Mouse (Mus musculus): Measurements from ENCODE around the gene Tnip1. TPM values are rescaled to one million over a fixed set of nuclear protein-coding genes. Genes with fewer than 3 reads are reported as not detected.
A peak's percentile ranks its signal among the peaks of the same experiment; 100 is the strongest.

The Tnip1 gene
- total RNA-seq, 2 experiments from 2014 or later = 3.3 to 6.3 TPM

DNA sequence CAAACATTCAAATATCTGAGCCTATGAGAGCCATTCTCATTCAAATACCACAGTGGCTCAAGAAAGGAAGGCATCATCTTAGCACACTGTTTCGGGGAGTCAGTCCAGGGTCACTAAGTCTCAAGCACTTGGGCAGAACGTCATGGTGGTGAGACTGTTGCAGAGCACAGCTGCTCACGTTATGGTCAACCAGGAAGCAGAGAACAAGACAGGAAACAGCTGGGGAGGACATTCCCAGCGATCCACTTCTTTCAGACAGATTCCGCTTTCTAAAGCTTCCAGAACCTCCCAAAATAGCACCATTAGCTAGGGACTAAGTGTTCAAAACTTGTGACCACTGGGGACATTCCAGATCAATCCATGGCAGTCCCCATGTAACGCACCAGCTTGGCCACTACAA lies 74.8 kb downstream of the Tnip1 start:
- ATAC-seq (replicated peaks; ENCODE audit: low FRiP score, poor library complexity, severe bottlenecking) = no peak

DNA sequence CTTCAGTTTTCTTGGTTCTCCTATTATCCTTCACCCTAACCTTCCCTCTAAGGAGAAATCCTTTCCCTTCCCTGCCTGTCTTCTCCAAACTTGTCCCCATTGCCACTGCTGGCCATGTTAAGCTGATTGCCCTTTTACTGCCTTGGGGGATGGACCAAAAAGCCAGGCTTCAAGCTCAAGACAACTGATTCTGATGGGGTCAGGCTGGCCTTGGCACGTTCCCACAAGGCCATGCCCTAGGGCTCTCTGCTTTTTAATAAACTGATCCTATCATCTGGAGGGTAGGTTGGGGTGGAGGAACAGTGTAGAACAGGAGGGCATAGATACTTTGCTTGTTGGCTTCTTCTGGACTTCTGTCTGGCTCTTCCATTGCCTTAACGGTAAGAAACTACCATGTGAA lies 77.3 kb downstream of the Tnip1 start:
- no peak for ATAC-seq (replicated peaks; ENCODE audit: low FRiP score, poor library complexity, severe bottlenecking)

DNA sequence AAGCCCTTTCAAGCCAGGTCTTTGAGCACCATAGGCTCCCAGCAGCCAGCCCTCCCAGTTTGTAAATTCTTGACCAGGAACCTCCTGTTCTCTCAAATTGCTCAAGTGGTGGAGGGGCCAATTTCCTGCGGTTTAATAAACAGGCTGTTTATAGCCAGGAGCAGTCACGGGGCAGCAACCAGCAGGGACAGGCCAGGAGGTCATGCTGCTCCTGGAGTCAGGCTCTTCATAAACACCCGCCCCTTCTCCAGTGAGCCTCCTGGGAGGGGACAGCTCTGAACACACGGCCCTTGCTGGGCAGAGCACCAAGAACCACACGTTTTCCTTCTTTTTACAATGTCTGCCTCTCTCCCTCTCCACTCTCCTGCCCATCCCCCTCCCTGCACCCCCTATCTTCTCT lies 77.8 kb downstream of the Tnip1 start:
- ATAC-seq (replicated peaks; ENCODE audit: low FRiP score, poor library complexity, severe bottlenecking) = no peak

DNA sequence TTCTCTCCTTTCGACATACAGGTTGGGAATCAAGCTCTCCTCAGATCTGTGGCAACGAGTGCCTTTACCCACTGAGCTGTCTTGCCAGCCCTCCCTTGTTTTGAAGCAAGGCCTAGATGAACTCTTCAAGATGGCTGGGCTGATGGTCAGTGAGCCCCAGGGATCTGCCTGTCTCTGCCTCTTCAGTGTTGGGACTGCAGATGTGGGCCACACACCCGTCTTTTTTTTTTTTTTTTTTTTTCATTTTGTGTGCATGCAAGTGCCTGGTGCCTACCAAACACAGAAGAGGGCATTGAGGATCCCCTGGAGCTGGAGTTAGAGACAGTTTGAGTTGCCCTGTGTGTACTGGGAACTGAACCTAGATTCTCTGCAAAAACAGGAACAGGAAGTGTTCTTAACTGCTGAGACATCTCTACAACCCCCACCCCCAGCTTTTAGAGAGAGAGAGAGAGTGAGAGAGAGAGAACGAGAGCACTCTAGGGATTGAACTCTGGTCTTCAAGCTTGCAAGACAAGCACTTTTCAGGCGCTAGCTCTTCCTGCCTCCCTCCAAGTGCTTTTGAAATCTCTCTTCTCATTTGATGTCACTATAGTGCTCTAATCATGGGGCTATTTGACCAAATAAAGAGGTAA lies 78.4 kb downstream of the Tnip1 start:
- ATAC-seq (replicated peaks; ENCODE audit: low FRiP score, poor library complexity, severe bottlenecking) = no peak

DNA sequence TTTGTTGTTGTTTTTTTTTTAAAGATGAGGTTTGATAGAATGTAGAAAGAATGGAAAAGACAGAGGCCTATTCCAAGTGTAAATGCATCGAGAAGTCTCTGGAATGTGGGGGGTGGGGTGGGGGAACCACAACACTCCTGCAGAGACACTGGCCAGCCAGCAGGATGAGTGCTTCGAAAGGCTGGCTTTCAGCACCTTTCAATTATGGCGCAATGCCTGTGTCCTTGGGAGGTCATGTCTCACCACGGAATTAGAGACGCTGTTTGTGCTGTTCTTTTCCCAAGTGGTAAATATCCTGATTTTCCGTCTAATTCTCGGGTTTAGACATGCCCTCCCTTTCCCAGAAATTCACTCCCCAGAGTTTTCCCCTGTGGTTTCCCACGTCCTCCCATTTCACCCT lies 80.0 kb downstream of the Tnip1 start:
- no peak for ATAC-seq (replicated peaks; ENCODE audit: low FRiP score, poor library complexity, severe bottlenecking)

DNA sequence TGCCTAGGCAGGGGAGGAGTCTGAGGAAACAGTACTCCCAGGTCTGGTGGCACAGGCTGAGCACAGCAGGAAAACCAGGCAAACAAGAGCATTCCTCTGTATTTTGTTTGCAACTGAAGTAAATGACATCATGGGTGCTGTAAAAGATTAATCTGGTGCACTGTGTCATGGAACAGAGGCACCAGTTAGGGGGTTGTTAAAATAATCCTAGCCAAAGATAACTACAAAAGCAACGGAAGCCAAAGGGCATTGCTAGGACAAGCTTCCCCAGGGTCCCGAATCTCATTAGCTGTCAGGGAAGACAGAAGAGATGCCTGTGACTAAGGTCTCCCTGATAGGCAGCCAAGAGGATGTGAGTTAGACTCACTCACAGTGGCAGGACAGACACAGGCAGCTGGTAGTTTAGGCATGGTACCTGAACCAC lies 81.7 kb downstream of the Tnip1 start:
- no peak for ATAC-seq (replicated peaks; ENCODE audit: low FRiP score, poor library complexity, severe bottlenecking)

DNA sequence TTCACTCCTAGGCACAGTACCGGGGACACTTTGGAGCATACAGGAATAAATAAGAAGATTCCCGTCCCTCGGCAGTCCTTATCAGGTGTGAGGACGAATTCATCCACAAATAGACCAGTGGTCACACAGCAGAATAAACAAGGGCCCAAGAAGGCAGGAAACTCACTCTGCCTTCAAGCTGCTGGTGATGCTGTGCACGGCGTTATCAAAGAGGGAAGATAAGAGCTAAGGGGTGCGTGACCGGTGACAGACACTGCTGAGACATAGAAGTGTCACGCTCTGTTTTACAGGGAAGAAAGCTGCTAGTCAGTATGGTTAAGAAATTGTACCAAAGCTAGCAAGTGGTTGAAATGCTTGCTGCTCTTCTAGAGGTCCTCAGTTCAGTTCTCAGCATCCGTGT lies 82.8 kb downstream of the Tnip1 start:
- ATAC-seq (replicated peaks; ENCODE audit: low FRiP score, poor library complexity, severe bottlenecking) = no peak

DNA sequence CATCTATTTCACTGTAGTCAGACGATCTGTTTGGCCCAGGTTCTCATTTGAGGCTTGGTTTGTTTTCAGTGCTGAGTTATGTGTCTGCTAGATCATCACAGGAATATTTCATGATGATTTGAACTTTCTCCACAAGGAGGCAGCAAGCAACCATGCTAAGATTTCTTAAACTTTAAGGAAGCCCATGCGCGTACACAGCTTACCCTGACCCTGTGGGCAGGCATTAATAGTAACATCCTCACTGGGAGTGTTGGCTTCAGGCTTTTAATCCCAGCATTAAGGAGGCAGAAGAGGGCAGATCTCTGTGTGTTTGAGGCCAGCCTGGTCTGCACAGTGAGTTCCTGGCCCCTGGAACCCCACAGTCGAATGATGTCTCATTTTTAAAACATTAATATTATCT lies 83.3 kb downstream of the Tnip1 start:
- ATAC-seq (replicated peaks; ENCODE audit: low FRiP score, poor library complexity, severe bottlenecking) = no peak

DNA sequence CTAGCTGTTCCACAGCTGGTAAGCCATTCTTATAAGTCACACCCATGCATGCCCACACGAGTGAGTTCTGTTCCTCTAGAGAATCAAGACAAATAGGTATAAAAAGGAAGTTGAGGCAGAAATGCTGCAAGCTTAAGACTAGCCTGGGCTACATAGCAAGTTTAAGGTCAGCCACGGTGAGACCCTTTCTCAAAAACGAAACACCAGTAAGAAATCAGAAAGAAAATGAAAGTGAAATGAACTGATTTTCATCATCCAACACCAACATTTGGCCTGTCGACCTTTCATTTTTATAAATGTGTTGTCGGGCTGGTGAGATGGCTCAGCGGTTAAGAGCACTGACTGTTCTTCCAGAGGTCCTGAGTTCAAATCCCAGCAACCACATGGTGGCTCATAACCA lies 83.8 kb downstream of the Tnip1 start:
- ATAC-seq (replicated peaks; ENCODE audit: low FRiP score, poor library complexity, severe bottlenecking) = no peak

DNA sequence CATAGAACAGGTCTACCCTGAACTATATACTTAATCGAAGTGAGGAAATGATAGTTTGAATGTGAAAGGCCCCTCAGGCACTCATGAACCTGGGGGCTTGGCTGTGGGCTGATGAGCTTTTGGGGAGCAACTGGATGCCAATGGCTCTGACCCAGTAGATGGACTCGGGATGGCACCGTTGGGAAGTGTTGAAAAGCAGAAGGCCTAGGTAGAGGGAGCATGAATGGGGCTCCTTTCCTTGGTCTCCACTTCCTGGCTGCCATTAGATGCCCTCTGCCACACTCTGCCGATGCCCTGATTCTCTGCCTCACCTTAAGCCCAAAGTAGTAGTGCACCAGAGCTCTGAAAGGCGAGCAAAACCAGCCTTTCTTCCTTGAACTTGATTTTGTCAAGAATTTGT lies 86.7 kb downstream of the Tnip1 start:
- no peak for ATAC-seq (replicated peaks; ENCODE audit: low FRiP score, poor library complexity, severe bottlenecking)

DNA sequence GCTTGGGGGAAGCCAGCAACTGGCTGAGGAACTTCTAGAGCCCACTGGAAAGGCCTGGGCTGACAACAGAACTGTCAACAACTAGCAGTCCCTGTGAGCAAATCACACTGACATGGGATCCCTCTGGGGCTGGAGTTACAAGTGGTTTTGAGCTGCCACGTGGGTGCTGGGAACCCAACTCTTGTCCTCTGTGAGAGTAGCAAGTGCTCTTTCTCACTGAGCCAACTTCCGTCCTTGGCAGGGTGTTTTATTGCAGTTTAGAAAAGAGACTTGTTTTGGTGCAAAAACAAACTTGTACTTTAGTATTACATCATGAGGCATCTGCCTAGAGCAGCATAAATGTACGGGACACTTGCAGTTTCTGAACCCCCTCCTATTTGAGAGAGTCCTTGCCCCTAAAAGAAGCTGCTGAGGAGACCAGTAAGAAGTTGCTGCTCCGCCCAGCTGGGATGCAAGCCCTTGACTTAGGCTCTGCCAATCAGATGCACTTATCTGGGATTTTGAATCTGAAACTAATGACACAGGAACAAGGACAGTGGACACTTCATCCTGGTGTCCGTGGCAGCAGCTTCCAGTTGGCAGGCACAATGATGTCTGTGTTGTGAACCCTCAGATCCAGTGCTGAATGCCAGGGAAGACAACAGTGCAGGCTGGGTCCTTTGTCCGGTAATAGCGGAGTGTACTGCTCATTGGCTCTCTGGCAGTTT lies 90.7 kb downstream of the Tnip1 start:
- ATAC-seq (replicated peaks; ENCODE audit: low FRiP score, poor library complexity, severe bottlenecking) = no peak

DNA sequence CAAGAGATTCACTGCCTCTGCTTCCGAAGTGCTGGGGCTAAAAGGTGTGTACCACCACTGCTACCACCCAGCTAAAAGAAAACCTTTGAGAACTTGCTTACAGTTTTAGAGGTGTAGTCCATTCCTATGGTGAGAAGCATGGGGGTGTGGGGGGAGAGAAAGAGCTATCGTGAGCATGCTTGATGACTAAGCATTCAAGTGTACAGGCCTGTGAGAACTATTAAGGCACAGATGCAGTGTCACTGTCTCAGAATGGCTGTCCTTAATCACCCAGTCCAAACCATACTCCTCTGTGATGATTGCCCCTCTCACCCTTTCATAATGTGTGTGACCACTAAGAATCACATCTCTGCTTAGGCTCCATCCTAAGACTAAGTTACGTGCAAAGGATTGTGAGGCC lies 93.4 kb downstream of the Tnip1 start:
- no peak for ATAC-seq (replicated peaks; ENCODE audit: low FRiP score, poor library complexity, severe bottlenecking)

DNA sequence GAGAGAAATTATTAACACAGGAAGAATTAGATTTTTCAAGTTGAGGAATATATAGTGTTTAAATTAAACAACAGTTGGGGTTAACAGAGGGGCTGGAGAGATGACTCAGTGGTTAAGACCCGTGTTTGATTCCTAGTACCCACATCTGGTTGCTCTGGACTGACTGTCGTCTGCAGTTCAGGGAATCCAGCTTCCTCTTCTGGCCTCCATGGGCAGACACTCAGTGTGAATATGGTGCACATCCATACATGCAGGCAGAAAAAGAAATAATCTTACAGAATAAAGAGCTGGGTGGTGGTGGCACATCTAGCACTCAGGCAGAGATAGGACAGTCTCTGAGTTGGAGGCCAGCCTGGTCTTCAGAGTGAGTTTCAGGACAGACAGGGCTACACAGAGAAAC lies 94.3 kb downstream of the Tnip1 start:
- no peak for ATAC-seq (replicated peaks; ENCODE audit: low FRiP score, poor library complexity, severe bottlenecking)

DNA sequence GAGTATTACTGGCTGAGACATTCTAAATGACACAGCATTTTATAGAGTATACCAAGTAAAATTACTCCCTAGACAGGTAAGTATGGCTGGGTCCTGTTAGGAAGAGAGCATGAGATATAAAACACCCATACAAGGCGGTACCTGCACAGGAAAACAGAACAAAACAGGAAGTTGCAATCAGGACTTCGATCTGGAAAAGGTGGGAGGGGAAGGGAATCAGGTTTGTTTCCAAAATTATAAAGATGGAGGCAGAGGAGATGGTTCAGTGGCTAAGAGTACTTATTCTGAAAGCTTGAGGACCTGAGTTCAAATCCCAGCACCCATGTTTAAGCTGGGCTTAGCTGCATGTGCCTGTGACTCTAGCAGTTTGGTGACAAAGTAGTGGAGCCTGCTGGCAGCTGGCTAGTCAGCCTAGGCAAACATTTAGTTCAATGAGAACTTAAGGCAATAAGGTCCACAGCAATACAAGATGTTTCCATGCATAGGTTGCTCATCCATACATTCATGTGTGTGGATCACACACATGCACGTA lies 94.7 kb downstream of the Tnip1 start:
- no peak for ATAC-seq (replicated peaks; ENCODE audit: low FRiP score, poor library complexity, severe bottlenecking)

DNA sequence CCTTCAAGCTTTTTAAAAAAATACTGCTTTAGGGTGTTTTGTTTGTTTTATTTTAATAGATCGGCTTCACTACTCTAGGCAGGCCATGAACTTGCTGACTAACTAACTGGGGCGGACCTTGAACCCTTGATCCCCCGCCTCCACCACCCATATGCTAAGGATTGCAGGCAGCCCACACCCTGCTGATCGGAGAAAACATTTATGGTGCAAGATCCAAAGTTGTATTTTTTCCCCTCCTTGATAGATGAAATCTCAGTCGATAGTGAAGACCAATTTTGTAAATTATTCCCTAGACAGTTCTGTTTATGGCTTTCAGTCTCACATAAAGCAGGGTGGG lies 95.7 kb downstream of the Tnip1 start:
- peak; percentile 48; the same call in 1 of the 2 replicates for ATAC-seq (replicated peaks; ENCODE audit: low FRiP score, poor library complexity, severe bottlenecking)

DNA sequence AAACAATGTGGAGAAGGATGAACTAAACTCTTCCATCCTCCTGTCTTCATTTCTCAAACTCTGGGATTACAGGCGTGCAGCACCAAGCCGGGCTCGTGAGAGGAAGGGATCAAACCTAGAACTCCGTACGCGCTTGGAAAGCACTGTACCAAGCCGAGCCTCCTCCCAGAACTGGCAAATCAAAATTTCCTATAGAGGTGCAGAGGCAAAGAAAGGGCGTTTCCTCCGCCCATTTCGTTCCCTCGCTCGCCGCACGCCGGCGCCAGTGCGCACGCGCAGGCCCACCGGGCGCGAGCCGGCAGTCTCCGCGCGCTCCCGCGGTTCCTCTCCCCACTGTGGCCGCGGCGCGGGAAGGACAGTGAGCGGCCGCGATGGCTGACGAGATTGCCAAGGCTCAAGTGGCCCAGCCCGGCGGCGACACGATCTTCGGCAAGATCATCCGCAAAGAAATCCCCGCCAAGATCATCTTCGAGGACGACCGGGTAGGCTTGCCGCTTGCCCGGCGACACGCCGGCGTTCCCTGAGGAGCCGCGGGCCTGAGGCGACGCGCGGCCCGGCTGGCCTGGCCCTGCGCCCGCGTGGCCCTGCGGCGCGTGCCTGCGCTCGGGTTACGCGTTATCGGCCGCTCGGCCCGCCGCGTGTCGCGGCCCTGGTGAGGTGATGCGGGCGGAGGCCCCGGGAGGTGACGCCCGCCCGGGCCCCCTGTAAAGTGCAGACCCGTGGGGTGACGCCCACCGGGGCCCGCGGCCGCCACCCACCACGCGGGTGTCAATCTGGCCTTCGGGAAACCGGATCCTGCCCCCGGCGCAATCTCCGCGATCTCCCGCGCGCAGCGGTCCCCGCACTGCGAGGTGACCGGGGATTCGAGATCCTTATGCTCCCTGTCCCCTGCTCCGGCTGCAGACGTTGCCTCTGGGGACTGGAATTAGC lies 96.3 kb downstream of the Tnip1 start, which contains the start of gene Hint1:
TSS of gene Hint1 (plus strand) at position 265 of the 930 bp plus-strand sequence.
- ATAC-seq (replicated peaks; ENCODE audit: low FRiP score, poor library complexity, severe bottlenecking) = peak; percentile 79

DNA sequence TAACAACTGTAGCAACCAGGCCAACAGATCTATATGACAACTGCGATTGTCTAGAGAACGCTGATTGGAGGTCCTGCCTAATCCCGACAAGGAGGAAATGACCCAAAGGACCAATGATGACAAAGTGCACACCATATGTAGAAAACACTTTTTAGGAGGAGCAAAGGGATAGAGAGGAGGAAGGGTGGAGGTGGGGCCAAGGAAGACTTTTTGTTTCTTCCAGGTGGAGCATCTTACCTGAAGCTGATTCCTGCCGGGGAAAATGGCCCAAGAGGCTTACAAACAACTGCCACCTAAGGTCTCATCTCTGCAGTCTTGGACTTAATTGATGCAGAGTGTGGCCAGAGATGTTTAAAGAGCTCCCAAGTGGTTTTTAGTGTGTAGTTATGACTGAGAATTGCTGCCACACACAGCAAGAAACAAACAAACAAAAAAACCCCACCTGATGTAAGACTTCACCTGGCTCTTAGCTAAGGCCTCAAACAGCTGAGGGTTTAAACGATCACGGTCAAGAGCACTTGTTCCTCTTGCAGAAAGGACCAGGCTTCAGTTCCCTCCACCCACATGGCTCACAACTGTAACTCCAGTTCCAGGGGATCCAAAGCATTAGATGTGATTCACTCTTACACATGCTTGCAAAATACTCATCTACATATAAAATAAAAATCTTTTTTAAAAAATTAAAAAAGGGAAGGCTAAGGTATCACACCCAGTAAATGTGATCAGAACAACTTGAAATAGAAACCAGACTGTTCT lies 97.2 kb downstream of the Tnip1 start:
- no peak for ATAC-seq (replicated peaks; ENCODE audit: low FRiP score, poor library complexity, severe bottlenecking)

DNA sequence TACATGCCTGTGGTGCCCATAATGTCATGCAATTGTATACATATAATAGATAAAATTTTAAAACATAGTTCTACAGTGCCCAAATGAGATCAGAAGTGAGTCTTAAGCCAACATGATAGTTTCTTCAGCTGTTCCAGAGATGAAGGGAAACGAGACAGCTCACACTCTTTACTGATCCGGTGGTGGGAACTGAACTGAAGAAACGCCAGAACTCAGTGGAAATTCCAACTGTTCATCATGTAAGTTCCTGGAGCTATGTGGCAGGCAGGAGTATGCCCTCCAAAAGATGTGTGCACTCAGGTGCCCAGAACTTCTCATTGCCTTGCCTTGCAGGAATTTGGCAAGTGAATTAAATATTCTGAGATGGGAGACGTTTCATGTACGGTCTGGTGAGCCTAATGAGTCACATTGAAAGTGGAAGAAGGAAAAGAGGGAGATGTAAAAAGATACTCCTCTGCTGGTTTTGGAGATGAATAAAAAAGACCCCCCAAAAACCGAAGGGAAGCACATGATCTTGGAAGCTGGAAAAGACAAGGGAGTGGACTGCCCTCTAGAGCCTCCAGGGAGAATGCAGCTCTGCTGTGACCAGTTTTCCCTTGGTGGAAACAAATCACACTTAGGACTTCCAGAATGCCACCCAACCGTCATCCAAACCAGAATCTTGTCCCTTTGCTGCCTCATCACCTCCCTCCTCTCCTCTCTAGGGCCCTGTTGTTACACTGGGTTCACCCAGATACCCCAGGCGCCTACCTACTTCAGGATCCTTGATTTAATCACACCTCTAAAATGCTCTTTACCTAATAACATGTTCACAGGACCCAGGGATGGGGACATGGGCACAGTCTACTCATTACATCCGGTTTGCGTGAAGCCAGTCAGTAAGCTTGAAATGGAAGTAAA lies 99.8 kb downstream of the Tnip1 start:
- no peak for ATAC-seq (replicated peaks; ENCODE audit: low FRiP score, poor library complexity, severe bottlenecking)

All from erythroid progenitor cell, adult 5-6 weeks (primary cell).